Mouse (Mus musculus): ENCODE results near the gene Nsg1.

Gene Nsg1

DNA sequence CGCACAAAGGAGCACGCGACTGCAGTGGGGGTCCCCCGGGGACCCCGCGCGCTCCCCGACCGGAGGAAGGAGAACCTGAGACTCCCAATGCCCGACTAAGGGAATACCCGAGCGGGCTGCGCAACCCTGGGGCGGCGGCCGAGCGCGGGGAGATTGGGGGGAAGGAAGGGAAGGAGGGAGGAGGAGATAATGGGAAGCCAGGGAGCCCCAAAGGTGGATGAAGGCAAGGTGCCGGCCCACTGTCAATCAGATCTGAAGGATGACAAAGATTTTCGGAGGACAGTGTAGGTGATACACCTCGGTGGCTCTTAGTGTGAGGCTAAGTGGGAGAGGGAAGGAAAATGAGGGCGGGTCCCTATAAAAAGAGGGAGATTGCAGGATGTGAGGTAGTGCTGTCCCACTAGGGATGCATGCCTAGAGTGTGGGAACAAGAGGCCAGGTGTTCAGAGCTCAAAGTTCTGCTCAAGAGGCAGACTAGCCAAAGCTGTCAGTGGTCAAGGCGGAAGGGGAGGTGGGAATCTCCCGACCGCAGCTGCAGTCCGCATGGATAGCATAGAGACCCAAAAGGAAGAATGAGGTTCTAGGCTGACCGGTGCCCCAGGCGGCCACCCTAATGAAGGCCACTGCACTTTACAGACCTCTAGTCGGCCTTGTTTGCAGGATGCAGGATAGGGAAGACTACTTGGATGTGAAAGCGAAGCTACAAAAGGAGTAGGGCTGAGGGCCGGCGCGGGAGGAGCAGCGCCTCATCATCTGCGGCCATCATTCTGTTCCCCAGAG is at the start of gene Nsg1:
Gene Nsg1, minus strand, starts transcription at position 274 of the 780 bp plus-strand sequence.
- no peak for DNase-seq

DNA sequence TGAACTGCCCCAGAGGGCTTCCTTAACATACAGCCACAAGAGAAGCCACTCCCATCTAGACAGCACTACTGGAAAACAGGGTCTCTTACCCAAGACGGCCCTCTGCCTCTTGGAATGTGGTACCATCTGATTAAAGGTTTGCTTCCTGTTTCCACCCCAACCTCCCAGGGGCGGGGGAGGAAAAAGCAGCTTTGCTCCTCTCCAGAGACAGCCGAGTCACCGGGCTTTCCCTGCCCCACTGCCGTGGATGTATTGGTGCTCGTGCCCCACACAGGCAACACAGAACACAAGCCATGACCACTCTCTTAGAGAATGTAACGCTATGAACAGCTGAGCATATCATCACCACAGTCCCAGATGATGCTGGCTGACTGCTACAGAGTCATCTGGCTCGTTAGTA is 49.3 kb upstream of the Nsg1 start:
- no peak for DNase-seq

DNA sequence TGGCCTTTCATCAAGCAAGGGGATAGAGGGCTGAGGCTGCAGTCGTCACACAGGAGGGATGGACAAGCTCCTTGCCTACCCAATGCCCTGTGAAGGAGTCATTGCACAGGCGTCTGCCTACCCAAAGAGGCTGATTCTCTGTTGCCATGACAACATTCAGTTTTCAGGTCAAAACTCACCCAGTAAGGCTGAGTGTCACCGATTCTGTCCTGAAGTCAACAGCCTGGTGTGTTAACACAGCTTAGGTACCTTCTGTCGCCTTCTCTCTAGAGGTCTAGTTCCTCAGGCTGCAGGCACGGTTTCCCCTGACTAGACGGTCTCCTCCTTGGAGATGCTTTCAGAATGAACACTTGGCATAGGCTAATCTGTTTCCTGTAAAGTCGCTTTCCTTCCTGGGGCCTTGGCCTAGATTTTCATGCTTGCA is 45.6 kb upstream of the Nsg1 start:
- no peak for DNase-seq

DNA sequence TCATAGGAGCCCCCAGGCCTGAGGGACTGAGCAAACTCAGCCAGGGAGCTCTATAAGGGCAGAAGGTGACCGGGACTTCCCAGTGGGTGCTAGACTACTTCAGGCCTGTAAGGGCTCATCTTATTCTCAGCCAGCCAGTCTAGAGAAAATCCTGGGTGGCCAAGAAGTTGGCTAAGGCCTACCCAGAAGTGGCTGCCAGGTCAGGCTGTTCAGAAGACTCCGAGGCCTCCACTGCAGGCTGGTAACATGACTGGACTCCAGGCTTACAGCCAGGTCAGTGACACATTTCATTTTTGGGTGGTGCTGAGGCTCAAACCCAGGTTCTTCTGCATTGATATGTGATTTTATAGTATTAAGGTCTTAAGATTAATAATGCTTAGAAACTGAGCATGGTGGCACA is 40.0 kb upstream of the Nsg1 start:
- no peak for DNase-seq

DNA sequence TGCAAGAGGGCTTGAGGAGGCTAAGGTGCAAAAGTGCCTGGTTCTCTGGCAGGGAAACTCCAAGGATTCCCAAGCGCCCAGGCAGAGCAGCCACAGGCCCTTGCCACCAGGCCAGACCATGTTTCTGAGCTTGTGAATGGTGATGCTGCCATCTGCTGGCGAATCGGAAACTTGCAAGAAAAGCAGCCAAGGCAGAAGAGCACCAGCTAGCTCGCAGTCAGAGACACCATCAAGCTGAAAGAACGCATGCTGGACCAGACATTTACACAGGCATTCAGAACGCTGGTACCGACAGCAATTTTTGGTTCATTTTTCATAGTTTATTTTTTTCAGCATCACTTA is 37.7 kb upstream of the Nsg1 start:
- DNase-seq = peak; percentile 78

DNA sequence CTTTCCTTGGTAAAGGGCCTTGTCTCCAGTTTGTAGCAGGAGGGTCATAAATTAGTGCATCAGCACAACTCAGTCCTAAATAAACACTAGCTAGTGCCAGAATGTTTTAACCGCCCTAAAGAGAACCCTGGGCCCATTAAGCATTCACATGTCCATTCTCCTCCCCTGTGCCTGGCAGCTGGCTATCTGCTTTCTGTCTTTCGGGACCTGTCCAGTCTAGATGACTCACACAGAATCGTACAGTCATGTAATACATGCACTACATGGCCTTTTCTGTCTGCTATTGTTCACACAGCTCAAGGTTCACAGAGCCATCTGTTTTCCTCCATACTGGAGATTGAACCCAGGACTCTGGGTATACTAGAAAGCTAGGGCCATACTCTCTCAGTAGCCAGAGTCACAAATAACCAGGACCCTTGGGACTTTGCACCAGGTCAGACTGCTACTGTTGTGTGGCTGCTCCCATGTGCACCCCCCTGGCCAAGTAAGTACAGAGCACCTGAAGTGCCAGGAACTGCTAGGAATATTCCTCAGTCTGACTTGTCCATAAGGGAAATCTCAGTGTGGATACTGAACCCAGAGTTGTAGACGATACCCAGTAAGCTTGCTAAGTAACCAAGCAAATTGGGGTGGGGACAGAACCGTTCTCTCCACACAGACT is 37.2 kb upstream of the Nsg1 start:
- DNase-seq = no peak

DNA sequence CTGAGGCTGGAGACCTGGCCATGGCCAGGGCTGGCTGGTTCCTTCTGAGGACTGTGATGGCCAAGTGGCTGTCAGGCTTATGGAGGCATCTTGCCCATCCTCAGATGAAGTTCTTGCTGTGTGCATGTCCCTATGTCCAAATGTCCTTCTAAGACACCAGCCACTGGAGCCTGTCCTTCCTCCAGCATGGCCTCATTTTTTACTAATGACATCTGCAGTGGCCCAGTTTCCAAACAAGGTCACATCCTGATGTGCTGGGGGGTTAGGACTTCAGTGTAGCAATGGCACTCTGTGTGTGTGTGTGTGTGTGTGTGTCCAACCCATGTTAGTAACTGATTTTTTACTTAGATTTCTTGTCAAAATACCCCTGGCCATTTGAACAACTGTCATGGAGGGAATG is 36.2 kb upstream of the Nsg1 start:
- DNase-seq = no peak

DNA sequence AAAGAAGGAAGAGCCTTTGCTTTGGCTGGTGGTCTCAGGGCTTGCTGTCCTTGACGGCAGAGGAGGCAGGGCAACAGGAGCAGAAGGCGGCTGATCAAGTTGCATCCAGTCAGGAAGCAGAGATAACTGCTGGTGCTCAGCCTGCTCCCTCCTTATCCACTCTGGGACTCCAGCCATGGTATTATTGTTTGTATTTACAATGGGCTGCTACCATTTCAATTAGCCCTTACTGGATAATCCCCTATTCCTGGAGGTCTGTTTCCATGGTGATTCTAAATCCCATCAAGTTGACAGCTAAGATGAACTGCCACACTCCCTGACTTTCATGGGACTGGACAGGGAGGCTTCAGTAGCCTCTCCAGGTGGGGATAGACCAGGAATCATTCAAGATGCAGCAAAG is 35.2 kb upstream of the Nsg1 start:
- no peak for DNase-seq

DNA sequence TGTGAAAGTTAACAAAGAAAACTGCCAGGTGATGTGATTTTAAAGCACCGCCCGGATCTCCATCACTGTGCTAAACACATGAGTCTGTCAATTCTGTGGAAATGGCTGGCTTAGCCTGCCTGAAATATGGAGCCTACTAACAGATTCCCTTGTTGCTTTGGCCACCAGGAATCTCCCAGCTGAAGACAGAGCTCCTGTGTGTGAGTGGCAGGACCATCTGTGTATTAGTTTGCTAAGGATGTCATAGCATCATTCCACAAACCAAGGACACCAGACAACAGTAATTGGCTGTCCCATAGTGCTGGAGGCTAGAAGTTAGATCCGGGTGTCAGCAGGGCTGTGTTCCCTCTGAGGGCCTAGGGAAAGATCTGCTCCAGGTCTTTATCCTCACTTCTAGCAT is 31.2 kb upstream of the Nsg1 start:
- no peak for DNase-seq

DNA sequence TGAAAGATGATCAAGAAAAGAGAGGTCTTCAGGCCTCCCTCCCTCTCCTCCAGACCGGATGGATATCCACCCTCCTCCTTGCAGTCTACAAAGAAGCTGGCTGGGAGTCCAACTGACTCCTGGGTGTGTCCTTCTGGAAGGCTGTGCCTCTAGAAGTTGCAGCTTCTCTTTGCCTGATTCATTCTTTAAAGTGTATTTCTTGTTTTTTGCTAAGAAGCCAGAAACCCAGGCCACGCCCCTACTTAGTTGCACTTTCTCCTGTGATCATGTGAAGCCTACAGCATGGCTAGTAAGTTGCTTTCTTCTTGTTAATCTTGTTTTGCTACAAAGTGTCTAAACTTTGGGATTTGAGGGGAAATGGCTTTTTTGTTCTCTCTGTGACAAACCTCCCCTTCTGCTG is 27.3 kb upstream of the Nsg1 start:
- DNase-seq = no peak

DNA sequence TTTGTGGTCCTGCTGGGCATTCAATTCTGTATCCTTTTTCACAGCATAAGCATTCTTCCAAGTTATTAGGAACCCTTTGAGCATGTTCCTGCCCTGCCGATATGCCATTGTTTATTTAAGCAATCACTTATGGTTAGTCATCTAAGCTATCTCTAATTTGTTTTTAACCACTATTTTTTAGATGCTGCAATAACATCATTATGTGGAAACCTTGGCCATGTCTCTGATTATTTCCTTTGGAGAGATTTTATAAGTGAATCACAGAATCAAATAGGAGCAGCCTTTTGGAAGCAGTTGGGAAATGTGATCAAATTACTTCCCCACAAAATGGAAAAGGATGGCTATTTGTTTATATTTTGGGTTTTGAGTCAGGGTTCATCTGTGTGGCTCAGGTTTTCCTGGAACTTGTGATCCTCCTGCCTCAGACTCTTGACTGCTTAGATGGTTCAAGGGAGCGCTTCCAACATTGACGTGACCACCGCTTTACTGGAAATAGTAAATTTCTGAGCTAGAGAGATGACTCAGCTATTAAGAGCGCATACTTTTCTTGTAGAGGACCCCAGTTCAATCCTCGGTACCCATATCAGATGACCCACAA is 25.1 kb upstream of the Nsg1 start:
- no peak for DNase-seq

DNA sequence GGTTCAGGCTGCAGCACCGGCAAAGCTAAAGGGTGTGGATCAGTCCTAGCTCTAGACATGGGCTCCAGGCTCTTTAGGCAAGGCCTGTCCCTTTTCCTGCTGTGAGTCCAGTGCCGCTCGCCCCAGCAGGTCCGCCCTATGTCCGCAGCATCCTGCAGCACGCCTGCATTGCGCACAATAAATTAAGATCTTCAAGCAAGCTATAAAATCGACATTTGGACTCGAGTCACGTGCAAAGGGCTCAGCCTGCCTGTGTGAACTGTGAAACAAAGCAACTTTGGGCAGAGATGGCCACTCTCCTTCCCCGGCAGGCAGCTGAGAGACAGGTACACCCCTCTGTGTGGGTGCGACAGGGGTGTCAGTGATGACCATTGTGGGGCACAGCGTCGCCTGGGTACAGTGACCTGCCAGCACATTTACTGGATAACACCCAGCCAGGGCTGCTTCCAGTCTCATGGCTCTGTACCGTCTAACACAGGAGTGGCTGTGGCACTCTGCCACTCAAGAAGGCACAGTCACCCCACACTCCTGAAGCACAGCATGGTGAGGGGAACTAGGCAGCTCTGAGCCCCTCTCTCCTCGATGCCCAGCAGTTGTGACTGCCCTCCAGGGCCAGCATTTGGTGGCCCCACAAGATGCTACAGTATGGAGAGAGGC is 14.7 kb upstream of the Nsg1 start:
- DNase-seq = no peak

DNA sequence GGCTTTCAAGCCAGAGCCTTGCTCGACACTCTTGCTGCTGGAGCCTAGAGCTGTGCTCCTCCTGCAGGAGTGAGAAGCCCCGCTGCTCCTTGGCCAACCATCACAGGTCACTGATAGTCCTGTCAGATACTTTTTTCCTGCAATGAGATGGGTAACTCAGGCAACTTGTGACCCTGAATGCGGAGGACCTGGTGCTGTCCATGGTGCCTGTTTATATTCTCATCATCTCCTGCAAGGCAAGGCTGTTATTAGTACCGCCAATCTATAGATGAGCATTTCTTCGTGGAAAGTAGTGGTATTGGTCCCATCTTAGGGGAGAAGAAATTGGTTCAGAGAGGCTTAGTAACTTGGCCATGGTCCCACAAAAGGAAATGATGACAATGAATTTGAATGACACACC is 14.1 kb upstream of the Nsg1 start:
- no peak for DNase-seq

DNA sequence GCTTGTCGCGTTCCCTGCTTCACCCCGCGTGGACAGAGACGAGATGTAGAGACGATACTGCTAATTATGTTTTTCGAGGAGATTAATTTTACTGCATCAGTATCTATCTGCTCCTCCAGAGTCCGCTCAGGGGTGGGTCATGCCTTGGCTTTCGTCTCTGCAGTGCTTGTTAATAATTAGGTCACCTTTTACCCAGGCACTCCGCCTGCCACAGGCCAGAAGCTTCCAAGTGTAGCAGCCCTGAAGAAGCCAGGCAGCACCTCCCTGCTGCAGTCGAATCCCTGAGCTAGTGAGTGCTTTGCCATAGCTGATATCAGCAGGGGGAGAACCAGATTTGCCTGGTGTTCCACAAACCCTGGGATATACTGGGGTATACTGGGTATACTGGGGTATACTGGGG is 8.8 kb upstream of the Nsg1 start:
- no peak for DNase-seq

DNA sequence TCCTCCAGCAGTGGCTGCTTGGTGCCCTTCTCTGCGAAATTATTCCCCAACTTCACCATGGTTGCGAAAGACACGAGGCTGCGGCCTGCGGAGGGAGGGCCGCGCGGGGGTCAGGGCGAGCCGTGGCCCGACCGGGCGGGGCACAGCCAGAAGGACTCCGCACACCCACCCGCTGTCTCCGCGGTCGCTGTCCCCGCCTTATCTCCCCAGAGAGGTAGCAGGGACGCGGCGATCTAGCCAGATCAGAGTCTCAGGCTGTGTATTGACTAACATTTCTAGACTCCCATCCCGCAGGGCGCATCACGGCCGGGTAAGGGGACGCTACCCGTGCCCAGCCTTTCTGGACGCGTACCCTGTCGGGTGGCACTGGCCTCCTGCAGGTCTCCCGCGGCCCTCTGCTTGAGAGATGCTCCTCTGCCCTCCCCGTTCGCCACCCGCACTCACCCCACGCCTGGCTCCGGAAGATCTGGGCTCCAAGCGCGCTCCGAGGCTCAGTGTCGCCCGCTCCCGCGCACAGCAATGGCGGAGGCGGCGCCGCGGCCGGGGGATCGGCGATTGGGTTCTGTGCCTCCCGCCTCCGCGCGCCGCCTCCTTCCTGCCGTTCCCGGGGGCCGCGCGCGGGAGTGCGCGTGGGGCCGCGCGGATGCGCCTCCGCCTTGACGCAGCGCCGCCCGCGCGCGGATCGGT is 617 bp downstream of the Nsg1 start:
- DNase-seq = peak; percentile 45

DNA sequence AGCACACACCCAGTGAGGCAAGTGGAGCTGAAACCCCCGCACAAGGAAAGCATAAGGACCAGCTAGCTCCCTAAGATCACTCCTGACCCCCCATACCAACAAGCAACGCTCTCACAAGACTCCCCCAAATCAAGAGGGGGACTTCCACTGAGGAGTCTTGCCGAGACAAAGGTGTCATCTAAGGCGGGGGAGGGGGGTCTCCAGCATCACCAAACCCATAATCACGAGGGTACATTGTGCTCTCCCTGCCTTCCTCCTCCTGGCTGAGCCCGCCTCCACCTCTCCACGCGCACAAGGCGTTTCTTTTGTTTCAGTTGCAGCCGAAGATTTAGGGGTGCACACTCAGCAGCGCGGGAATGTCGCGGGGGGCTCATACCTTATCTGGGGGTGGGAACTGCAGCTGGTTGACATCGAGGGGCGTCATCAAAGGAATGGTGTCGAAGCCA is 1.2 kb downstream of the Nsg1 start:
- no peak for DNase-seq

DNA sequence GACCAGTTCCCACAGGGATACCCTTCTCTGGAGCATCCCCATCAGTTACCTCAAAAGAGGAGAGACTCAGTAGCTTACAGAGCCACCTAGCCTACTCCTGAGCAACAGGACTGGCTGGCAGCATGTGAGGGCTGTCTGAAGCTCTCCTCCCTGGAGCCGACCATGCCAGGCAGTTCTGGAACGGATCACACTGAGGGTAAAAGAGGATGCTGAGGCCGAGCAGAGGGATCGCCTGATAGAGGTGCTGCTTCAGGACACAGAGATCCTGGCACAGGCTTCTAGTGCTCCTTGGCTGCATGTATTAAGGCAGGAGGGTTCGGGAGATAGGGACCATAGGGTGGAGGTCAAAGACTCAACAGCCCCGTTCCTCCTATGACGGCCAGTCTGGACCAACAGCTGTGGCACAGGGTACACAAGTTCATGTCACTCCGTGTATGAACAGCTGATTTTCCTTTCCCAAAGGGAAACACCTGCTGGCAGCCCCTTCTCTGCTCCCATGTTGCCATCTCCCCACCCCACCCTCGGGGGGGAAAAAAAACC is 2.2 kb downstream of the Nsg1 start:
- no peak for DNase-seq

DNA sequence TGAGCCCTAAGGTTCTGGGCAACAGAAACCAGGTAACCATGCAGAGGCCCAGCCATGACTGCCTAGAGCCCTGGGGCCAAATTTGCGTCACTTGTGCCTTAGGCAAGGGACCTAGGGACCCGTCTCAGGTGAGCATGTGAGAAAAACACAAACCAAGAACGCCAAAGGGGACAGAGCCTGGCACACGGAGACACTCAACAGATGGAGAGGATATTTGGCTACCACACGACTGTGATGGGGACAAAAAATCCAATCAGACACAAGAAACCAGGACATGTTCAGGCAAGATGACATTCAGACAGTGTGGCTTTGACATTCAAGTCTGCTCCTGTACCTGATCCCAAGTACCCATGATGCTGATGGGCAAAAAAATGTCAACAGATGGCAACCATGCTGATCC is 6.1 kb downstream of the Nsg1 start:
- no peak for DNase-seq

DNA sequence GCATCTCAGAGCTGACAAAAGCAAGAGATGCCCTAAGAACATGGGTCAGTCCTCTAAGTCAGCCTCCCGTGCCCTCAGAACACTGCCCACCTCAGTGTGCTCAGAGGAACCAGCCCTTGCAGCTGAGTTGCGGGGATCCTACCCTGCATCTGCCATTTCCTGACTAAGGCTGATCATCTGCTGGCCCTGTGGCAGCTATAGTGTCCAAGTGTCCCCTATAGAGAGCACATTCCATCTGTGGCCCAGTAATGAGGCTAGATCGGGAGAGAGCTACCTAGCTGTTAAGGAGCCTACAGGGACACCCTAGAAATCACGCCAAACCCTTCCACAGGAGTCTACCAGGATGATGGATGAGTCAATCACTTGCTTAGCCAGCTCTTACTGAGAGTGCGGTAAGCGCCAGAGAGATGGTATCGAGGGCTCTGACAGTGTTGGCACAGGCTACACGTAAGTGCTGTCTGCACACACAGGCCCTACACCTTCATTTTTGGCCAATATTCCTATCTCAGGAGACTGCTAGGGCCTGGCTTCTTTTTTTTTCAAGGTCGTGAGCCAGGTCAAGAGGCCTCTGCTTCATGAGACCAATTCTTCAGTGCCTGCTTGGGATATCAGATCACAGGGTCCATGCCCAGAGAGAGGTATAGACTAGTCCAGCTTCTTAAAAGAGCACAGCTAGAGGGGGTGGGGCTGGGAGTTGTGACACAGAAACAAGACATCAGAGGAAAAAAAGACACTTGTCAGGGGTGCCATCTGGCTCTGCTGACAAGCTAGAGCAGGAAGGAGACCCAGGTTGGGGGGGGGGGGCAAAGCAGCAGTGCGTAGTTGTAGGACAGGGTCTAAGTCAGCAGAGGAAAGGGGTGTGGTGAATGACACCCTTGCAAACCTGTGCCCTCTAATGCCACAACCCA is 7.3 kb downstream of the Nsg1 start:
- no peak for DNase-seq

DNA sequence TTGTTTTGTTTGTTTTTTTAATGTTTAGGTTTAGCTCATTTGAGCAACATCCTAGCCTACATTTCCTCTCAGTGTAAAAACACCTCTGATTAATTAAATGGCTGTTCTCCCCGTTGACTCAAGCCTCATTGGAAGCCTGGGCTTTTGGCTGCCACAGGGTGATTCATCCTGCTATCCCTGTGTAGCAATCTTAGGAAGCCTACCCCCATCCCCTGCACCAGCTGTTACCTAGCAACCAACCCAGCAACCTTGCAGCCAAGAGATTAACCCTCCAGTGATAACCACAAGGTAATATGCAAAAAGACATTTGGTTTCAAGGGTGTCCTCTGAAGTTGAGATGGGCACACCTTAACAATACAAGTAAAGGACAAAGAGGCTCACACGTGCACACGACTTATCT is 8.4 kb downstream of the Nsg1 start:
- no peak for DNase-seq

DNA sequence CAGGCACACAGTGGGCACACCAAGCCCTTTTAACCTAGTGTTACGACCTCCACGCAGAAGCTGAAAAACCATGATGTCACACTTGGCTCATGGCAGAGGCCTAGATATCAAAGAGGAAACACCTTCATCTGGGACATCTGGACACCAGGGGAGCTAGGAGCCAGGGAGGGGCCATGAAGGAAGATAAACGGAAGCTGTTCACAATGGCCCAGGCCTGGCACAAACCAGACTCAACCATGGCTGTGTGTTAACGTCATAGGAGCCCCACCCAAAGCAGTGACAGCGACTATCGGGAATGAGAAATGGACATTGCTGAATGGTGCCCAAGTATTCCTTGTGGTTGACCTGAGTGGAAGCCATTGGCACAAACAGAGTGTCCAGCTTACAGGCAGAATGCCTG is 13.2 kb downstream of the Nsg1 start:
- no peak for DNase-seq

DNA sequence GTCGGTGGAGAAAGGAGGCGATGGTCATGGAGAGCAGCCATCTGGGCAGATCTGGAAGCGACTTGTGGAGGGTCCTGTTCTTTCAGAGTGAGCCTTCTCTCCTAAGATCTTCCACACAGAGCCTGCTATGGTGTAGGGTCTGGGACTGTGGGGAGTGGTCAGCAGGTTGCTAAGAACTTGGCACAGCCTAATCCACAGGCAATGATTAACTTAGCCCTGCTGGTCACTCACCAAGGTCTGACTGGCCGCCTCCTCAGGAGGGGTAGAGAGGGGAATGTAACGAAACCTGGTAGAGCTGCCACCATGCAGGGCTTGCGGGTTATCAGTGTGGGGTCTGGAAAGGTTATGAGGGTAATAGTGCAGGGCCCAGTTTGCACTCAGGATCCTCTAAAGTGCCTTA is 18.8 kb downstream of the Nsg1 start:
- no peak for DNase-seq
